Mouse (Mus musculus): ENCODE data around the gene Apoo. TPM values are rescaled to one million over a fixed set of nuclear protein-coding genes. Genes with fewer than 3 reads are reported as not detected.

The Apoo gene
- polyA plus RNA-seq (2012; rRNA removed) = 31.6 and 35.5 TPM in 2 replicates

DNA sequence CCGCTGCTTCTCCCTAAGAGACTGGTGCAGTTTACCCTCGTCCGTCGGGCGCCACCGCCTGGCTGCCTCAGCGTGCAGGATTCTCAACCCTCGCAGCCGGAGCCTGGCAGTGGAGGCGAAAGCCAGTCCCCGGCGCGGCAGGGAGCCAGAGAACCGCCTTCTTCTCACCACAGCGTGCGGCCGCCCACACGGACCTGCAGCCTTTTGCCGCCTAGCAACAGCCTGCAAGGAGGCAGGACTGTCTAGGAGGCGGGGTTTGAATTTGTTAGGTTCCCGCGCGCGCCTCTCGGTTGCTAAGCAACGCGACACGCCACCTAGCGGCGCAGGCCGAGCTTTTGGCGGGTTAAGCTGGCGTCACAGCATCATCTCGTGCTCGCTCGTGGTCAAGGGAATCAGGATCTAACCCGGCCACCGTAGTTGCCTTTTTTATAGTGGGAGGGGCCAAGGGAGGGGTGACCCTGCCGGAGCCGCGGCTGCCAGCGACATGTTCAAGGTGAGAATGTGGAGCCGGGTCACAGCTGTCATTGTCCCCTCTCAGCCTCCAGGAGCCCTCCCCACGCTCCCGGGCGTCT, at the start of gene Apoo, which contains the start of gene Fam90a1b:
Gene Apoo, plus strand, starts transcription at position 448 of the 572 bp plus-strand sequence.
Gene Fam90a1b, minus strand, starts transcription at position 108 of the 572 bp plus-strand sequence.

Other genes starting within 250 kb of the Apoo start
- 12.6 and 12.8 TPM in 2 replicates for gene Zfx, start 243.4 kb upstream of the Apoo start, polyA plus RNA-seq (2012; rRNA removed)
- gene Eif2s3x, start 154.3 kb upstream of the Apoo start, polyA plus RNA-seq (2012; rRNA removed) = 96.9 and 113 TPM in 2 replicates
- gene Klhl15, start 132.5 kb upstream of the Apoo start, polyA plus RNA-seq (2012; rRNA removed) = 5.6 and 5.9 TPM in 2 replicates
- gene Fam90a1b, start 340 bp upstream of the Apoo start, polyA plus RNA-seq (2012; rRNA removed) = 0.13 and 0.18 TPM in 2 replicates
- 1,001 and 1,007 TPM in 2 replicates for gene Maged1, start 175.0 kb downstream of the Apoo start, polyA plus RNA-seq (2012; rRNA removed)